Mouse (Mus musculus): Measurements from ENCODE around the gene Slc39a8. TPM values are rescaled to one million over a fixed set of nuclear protein-coding genes. Genes with fewer than 3 reads are reported as not detected.

Slc39a8 gene
- total RNA-seq, 2 experiments from 2014 or later = 3.5 to 3.9 TPM

DNA sequence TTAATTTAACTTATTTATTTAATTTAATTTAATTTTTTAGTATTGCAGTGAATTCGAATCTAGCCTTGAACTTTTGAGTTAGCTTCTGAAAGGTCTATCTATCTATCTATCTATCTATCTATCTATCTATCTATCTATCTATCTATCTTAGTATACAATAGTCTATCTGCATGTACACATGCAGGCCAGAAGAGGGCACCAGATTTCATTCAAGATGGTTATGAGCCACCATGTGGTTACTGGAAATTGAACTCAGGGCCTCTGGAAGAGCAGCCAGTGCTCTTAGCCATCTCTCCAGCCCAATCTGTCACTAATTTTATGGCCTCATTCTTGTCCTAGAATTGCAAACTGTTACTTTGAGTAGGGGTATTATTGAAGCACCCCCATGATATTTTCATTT is 78.3 kb downstream of the Slc39a8 start:
- intact Hi-C loops (cut with DNase I) = no loop called here
- DNase-seq (ENCODE audit: low spot score in 2 of 2) = no peak

DNA sequence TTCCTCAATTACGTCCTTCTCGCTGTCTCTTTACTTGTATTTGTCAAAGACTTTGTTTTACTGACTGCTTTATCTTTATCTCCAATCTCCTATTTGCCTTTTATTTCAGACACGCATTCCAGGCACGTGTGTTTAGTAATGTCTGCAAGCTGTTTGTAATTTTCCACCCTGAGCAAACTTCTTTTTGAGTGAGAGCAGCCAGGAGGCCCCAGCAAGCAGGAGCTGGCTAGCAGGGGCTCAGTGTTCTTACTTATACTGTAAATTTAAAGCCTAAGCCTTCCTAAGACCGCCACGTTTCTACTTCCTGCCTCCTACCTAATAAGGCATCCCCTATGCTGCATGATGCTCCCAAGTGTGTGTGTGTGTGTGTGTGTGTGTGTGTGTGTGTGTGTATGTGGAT is 79.8 kb downstream of the Slc39a8 start:
- no peak for DNase-seq (ENCODE audit: low spot score in 2 of 2)
- intact Hi-C loops (cut with DNase I) = no loop called here

DNA sequence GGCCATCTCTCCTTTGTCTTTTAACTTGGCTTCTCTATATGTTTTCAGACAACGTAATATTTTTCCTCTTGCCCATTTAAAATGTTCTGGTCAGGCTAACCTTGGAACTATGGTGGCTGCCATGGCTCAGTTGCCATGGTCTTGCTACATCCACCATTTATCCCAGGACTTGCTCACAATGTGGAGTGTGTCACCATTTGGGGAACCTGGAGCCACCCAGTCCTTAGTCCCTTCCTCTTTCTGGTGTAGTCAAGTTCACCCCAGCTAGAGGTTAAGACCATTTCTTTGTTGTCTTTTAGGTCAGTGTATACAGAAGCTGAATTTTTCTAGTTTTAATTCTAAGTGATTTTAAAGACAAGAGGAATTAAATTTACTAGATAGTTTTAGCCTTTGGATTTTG is 80.7 kb downstream of the Slc39a8 start:
- intact Hi-C loops (cut with DNase I) = no loop called here
- no peak for DNase-seq (ENCODE audit: low spot score in 2 of 2)

DNA sequence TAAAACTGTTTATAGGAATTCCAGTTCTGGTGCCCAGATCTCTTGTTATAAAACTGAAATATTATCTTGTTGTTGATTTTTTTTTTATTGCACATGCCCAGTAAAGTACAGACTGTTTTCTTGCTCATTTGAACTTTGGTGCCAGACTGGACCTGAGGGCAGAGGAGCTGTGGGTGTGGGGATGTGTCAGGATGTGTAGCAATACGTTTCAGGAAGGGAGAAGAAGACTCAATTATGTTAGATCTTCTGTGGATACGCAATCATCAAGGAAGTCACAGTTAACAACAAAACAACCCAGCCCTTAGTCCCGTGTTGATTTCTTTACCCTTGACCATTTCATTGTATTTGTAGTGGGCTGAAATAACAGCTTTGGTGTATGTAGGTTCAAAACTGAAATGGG is 81.9 kb downstream of the Slc39a8 start:
- no peak for DNase-seq (ENCODE audit: low spot score in 2 of 2)
- intact Hi-C loops (cut with DNase I) = no loop called here

DNA sequence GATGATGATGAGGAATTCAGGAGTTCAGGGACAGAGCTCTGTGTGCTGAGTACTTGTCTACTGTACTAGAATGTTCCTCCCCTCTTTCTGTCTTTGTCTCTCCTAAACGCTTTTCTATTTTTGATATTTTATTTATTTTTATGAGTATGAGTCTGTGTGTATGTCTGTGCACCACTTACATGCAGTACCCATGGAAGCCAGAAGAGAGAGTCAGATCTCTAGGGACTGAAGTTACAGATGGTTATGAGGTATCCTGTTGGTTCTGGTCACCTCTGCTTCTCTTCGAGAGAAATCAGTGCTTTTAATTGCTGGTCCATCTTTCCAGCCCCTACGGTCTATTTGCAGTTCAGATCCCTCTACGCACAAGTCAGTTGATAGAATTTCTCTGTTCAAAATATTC is 90.9 kb downstream of the Slc39a8 start:
- intact Hi-C loops (cut with DNase I) = no loop called here
- DNase-seq (ENCODE audit: low spot score in 2 of 2) = no peak

DNA sequence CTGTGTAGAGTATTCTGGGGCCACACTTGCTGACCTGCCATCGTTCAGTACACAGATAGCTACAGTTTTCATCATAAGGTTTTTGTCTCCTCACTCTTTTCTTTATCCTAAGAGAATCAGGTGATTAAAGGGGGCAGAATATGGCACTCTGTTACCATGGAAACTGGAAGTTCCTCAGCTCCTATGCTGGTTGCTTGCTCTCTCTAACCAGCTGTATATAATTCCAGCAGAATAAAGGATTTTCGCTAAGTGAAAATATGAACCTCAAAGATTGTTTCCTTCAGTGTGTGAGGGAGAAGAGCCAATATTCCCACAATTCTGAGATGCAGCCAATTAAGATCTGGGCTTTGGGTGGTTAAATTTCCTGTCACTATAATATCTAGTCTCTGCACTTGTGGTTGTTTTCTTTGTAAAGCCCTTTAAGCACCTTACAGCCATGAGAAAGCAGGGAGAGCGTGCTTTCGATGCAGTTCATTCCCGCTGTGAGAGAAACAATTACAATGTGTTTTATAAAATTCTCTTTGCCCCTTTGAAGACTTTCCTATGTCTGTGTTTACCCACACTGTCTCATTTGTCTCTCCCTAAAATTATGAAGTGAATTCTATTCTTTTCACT is 93.6 kb downstream of the Slc39a8 start:
- DNase-seq (ENCODE audit: low spot score in 2 of 2) = peak; percentile 5 to 10
- intact Hi-C loops (cut with DNase I) = no loop called here

DNA sequence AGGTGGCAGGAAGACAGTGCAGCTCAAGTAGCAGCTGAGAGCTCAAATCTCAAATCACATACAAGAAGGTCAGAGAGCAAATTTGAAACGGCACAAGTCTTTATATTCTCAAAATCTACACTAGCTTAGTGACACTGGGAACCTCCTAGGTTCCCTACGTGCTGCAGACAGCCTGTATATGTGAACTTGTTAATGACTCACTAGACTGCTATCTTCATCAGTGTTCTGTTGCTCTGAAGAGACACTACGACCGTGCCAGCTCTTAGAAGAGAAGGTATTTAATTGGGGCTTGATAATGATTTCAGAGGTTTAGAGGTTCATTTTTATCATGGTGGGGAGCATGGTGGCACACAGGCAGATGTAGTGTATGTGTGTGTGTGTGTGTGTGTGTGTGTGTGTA is 94.2 kb downstream of the Slc39a8 start:
- intact Hi-C loops (cut with DNase I) = no loop called here
- no peak for DNase-seq (ENCODE audit: low spot score in 2 of 2)

DNA sequence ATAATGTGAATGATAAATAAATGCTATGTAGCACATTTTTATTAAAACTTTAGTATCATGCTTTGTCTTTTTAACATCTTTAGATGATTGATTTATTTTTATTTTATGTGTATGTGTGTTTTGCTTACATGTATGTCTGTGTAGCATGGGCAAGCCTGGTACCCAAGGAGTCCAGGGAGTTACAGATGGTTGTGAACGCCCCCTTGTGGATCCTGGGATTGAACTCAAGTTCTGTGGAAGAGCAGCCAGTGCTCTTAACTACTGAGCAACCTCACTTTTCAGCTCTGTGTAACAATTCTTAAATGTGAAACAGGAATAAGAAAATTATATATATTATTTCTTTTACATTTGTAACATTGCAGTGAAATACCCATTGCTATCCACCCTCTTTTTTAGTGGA is 101.7 kb downstream of the Slc39a8 start:
- no peak for DNase-seq (ENCODE audit: low spot score in 2 of 2)
- intact Hi-C loops (cut with DNase I) = loop anchor here (5.0 kb wide), 1 partner anchor 111 kb away; no protein-coding TSS in a partner anchor

DNA sequence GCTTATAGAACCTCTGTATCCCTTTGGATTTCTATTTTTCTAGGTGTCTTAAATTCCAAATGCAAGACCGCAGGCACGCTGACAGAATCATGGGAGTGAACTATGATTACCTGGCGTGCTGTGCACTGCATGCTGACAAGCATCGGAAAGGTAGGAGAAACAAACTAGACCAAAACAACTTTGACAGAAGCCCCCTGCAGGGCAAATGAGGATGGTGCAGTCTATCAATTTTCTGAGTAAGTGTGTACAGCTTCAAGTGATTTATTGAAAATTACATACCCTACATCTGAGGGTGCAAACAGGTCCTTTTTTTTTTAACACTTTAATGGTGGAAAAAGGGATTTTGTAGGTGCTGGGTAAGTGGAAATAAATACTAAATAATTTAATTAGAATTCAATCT is 103.1 kb downstream of the Slc39a8 start:
- DNase-seq (ENCODE audit: low spot score in 2 of 2) = no peak
- intact Hi-C loops (cut with DNase I) = loop anchor here (5.0 kb wide), 1 partner anchor 109 kb away; no protein-coding TSS in a partner anchor

DNA sequence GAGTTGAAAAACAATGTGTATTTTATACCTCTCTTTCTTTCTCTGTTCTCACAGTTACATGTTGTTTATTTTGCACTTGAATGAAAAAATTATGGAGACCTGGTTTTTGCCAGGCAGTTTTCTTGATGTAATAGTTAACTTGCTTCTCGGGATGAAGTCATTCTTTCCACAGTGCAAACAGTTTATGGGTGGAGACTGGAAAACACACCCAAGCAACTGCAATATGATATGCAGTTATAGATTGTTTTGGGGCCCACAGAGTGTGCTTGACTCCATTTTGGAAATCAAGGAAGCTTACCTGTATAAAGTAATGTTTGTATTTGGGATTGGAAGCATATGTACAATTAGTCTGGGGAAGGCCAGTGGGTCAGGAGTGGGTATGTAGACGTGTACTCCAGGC is 112.4 kb downstream of the Slc39a8 start:
- DNase-seq (ENCODE audit: low spot score in 2 of 2) = no peak
- intact Hi-C loops (cut with DNase I) = no loop called here

Other genes with a start within 250 kb of the Slc39a8 start
- 10 to 100 TPM; 17.7 to 20.2 TPM for gene Nfkb1, start 133.7 kb upstream of the Slc39a8 start, total RNA-seq (2021)

Data from left cerebral cortex, postnatal 25 days (tissue).